Comparison of ENCODE assay signal across 12 mouse cellular contexts in genomic region chr17:24557091-24557490, GRCm38 (mm10). TPM values are rescaled to one million over a fixed set of nuclear protein-coding genes. Genes with fewer than 3 reads are reported as not detected.
DNase-seq lines count a peak whose midpoint lies in the region; TF ChIP-seq lines count a peak whose summit lies in the region.
"Had no signal": no experiment of that assay in that cellular context is flagged by ENCODE, and none has a peak within 500 bp of the region (broad histone marks: within the 10 kb centered on the region; RNA-seq: fewer than 3 reads in every experiment).

No protein-coding gene starts in this region.

- peaks cover 24% of the 10 kb centered on the region for H3K4me1 ChIP-seq in olfactory bulb, adult 2 months (ENCODE audit: control insufficient read depth, insufficient read depth, low read length)

- peak; percentile 40 for DNase-seq in kidney, postnatal 14 days
- DNase-seq in kidney, adult 18-20 months = no peak
- DNase-seq in gastrocnemius, adult 8-10 months (ENCODE audit: low spot score in 2 of 2) = peak; percentile 56 to 63
- peak; percentile 65 to 75 for DNase-seq in heart, postnatal 10 days
- no peak for DNase-seq in embryo, embryonic 10.5 days (ENCODE audit: low spot score)
- no peak for DNase-seq in layer of hippocampus, postnatal 14 days (ENCODE audit: low spot score in 2 of 2)
- no peak for DNase-seq in adrenal gland, adult 8-10 months
- DNase-seq: layer of hippocampus, adult 9-11 months; liver, embryonic 13.5 days; retina, postnatal 1 day; thymus, postnatal 14 days had no signal

- H3K4me3 ChIP-seq in olfactory bulb, adult 2 months (ENCODE audit: insufficient read depth, low read depth, low read length) = no peak overlapping the region
- H3K4me3 ChIP-seq: liver, embryonic 13.5 days had no signal

- intact Hi-C loops in heart, postnatal 10 days (cut with DNase I) = no loop called here

- no peak for TF ChIP-seq POLR2A in olfactory bulb, adult 2 months (IDR thresholded peaks at IDR 0.05; ENCODE audit: insufficient read depth, low read depth, low read length)

- 53% methylated on average over 7 of the region's 7 CpGs for WGBS in olfactory bulb, adult 2 months

- no peak for TF ChIP-seq CTCF in olfactory bulb, adult 2 months (IDR thresholded peaks at IDR 0.05; ENCODE audit: insufficient read depth, low read depth, low read length)

- H3K27ac ChIP-seq in olfactory bulb, adult 2 months (ENCODE audit: insufficient read depth, low read depth, low read length) = peak overlapping the region; percentile 96
- H3K27ac ChIP-seq: liver, embryonic 13.5 days had no signal

RNA-seq across cellular contexts. Expression of gene Pkd1, which starts 7.5 kb away (rescaled TPM):
- total RNA-seq in gastrocnemius, adult 8-10 months (2022) = 10 to 100 TPM; 14.6 to 20.4 (median 19.0) TPM
- total RNA-seq in heart, postnatal 10 days (2021) = 10 to 100 TPM; 60.1 to 72.2 TPM
- polyA plus RNA-seq in olfactory bulb, adult 2 months (2012; ENCODE audit: insufficient read depth, insufficient read length, low replicate concordance, missing spikeins) = not detected in 2 replicates
- 10 to 100 TPM; 71.1 to 85.9 TPM for total RNA-seq in layer of hippocampus, postnatal 14 days (2021)
- 10 to 100 TPM; 58.5 to 88.8 (median 71.0) TPM for total RNA-seq in adrenal gland, adult 8-10 months (2022)

RNA-seq across cellular contexts. Expression of gene Rab26, which starts 23.1 kb away (rescaled TPM):
- under 1 TPM in 1 of 4 experiments, not detected in 3; 0.27 TPM for total RNA-seq in gastrocnemius, adult 8-10 months (2022)
- total RNA-seq in heart, postnatal 10 days (2021) = under 1 TPM; 0.32 to 0.45 TPM
- not detected in 2 replicates for polyA plus RNA-seq in olfactory bulb, adult 2 months (2012; ENCODE audit: insufficient read depth, insufficient read length, low replicate concordance, missing spikeins)
- 10 to 100 TPM; 60.1 to 69.3 TPM for total RNA-seq in layer of hippocampus, postnatal 14 days (2021)
- total RNA-seq in adrenal gland, adult 8-10 months (2022) = 1 to 10 TPM in 3 of 4 experiments, under 1 TPM in 1; 0.81 to 3.5 (median 2.4) TPM

RNA-seq across cellular contexts. Expression of gene Traf7, which starts 29.4 kb away (rescaled TPM):
- 10 to 100 TPM; 25.0 to 28.2 (median 26.2) TPM for total RNA-seq in gastrocnemius, adult 8-10 months (2022)
- total RNA-seq in heart, postnatal 10 days (2021) = 10 to 100 TPM; 75.9 to 77.9 TPM
- not detected in 2 replicates for polyA plus RNA-seq in olfactory bulb, adult 2 months (2012; ENCODE audit: insufficient read depth, insufficient read length, low replicate concordance, missing spikeins)
- total RNA-seq in layer of hippocampus, postnatal 14 days (2021) = 10 to 100 TPM; 93.6 to 96.0 TPM
- total RNA-seq in adrenal gland, adult 8-10 months (2022) = 100 to 1,000 TPM in 3 of 4 experiments, 10 to 100 TPM in 1; 92.1 to 189 (median 132) TPM

Comparison
In these comparisons a context has a peak if more than half of its experiments do, and no peak if none do; other contexts are left out.
1. DNase-seq: peak in kidney, postnatal 14 days (single experiment), gastrocnemius, adult 8-10 months (2 of 2) and heart, postnatal 10 days (2 of 2); none in kidney, adult 18-20 months (single experiment), embryo, embryonic 10.5 days (single experiment), layer of hippocampus, postnatal 14 days (0 of 2) and adrenal gland, adult 8-10 months (single experiment).
2. RNA of gene Rab26, which starts 23.1 kb away (total RNA-seq): 60.1 to 69.3 TPM in layer of hippocampus, postnatal 14 days; 0.81 to 3.5 TPM in adrenal gland, adult 8-10 months, 0.32 to 0.45 TPM in heart, postnatal 10 days and 0.27 TPM in gastrocnemius, adult 8-10 months; every median in the first group is over 10 times any median in the second.